Mouse (Mus musculus): ENCODE measurements around the gene Slc39a9. TPM values are rescaled to one million over a fixed set of nuclear protein-coding genes. Genes with fewer than 3 reads are reported as not detected.

The Slc39a9 gene
- total RNA-seq (2021): 10 to 100 TPM; 41.2 to 42.7 TPM
- long read RNA-seq, experiment 1, full-length matches to known transcripts: 14 of 25 reads
- long read RNA-seq, experiment 1, partial matches to known transcripts: 0 of 25 reads
- long read RNA-seq, experiment 1, other reads (novel, unspliced or antisense): 11 of 25 reads
- long read RNA-seq, experiment 2, full-length matches to known transcripts: 15 of 22 reads
- long read RNA-seq, experiment 2, partial matches to known transcripts: 0 of 22 reads
- long read RNA-seq, experiment 2, other reads (novel, unspliced or antisense): 7 of 22 reads

GRCm38 (mm10) chr12:80643693-80644505 lies at the start of gene Slc39a9, which contains the start of gene Erh:
Slc39a9 (plus strand) TSS chr12:80643883.
Erh (minus strand) TSS chr12:80644341.
- peak; percentile 94 to 95 for DNase-seq (ENCODE audit: low spot score in 2 of 2)

GRCm38 (mm10) chr12:80594141-80594540 lies 49.5 kb upstream of the Slc39a9 start:
- no peak for DNase-seq (ENCODE audit: low spot score in 2 of 2)

GRCm38 (mm10) chr12:80594781-80595180 lies 48.9 kb upstream of the Slc39a9 start:
- no peak for DNase-seq (ENCODE audit: low spot score in 2 of 2)

- no peak for DNase-seq (ENCODE audit: low spot score in 2 of 2)
Observed at GRCm38 (mm10) chr12:80595566-80595965, 48.1 kb upstream of the Slc39a9 start.

GRCm38 (mm10) chr12:80595968-80596367 lies 47.7 kb upstream of the Slc39a9 start:
- DNase-seq (ENCODE audit: low spot score in 2 of 2): no peak

- DNase-seq (ENCODE audit: low spot score in 2 of 2): peak in 1 of 2 experiments; percentile 35
Observed at GRCm38 (mm10) chr12:80598236-80598635, 45.4 kb upstream of the Slc39a9 start.

GRCm38 (mm10) chr12:80598756-80599155 lies 44.9 kb upstream of the Slc39a9 start:
- DNase-seq (ENCODE audit: low spot score in 2 of 2): peak in 1 of 2 experiments; percentile 63

- no peak for DNase-seq (ENCODE audit: low spot score in 2 of 2)
Observed at GRCm38 (mm10) chr12:80601597-80602269, 42.0 kb upstream of the Slc39a9 start.

- DNase-seq (ENCODE audit: low spot score in 2 of 2): no peak
Observed at GRCm38 (mm10) chr12:80602432-80602831, 41.3 kb upstream of the Slc39a9 start.

GRCm38 (mm10) chr12:80603566-80603965 lies 40.1 kb upstream of the Slc39a9 start:
- DNase-seq (ENCODE audit: low spot score in 2 of 2): peak; percentile 35 to 38

GRCm38 (mm10) chr12:80604218-80604617 lies 39.5 kb upstream of the Slc39a9 start:
- peak; percentile 32 to 48 for DNase-seq (ENCODE audit: low spot score in 2 of 2)

- DNase-seq (ENCODE audit: low spot score in 2 of 2): no peak
Observed at GRCm38 (mm10) chr12:80608576-80608975, 35.1 kb upstream of the Slc39a9 start.

- no peak for DNase-seq (ENCODE audit: low spot score in 2 of 2)
Observed at GRCm38 (mm10) chr12:80609928-80610327, 33.8 kb upstream of the Slc39a9 start.

- no peak for DNase-seq (ENCODE audit: low spot score in 2 of 2)
Observed at GRCm38 (mm10) chr12:80612113-80612791, 31.4 kb upstream of the Slc39a9 start.

GRCm38 (mm10) chr12:80615371-80616257 lies 28.1 kb upstream of the Slc39a9 start:
- DNase-seq (ENCODE audit: low spot score in 2 of 2): no peak

GRCm38 (mm10) chr12:80620501-80620900 lies 23.2 kb upstream of the Slc39a9 start:
- DNase-seq (ENCODE audit: low spot score in 2 of 2): no peak

GRCm38 (mm10) chr12:80631790-80632189 lies 11.9 kb upstream of the Slc39a9 start:
- no peak for DNase-seq (ENCODE audit: low spot score in 2 of 2)

- peak; percentile 18 to 36 for DNase-seq (ENCODE audit: low spot score in 2 of 2)
Observed at GRCm38 (mm10) chr12:80642725-80643692, 674 bp upstream of the Slc39a9 start.

GRCm38 (mm10) chr12:80644506-80644868 lies 804 bp downstream of the Slc39a9 start:
- no peak for DNase-seq (ENCODE audit: low spot score in 2 of 2)
